ENCODE assay signal across 8 mouse cellular contexts in the genomic region with DNA sequence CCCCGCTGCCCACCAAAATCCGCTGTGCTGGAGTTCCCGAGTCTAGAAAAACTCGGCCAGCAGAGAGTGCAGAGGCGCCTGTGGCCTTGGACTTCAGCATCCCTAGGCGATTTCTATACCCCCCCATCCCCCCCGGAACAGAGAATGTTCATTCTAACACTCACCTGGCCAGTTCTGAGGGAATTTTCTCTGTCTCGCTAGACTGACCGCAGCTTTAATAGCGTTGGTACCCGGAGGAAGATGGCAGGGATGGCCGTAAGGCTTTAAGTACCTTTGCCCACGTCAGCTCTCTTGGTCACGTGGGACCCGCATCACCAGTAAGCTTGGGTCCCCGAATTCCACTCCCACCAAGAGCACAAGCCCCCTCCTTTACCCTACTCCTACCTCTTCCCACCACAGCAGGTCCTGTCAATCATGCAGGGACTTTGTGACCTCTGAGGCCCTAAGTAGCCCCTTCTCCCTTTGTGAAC. TPM values are rescaled to one million over a fixed set of nuclear protein-coding genes. Genes with fewer than 3 reads are reported as not detected.
DNase-seq lines count a peak whose midpoint lies in the region; ATAC-seq and TF ChIP-seq lines count a peak whose summit lies in the region.

A gene (minus strand): TSS at position 467 of the 470 bp plus-strand sequence.

- no peaks in the 10 kb centered on the region for H3K36me3 ChIP-seq in G1E (replicated peaks)
- no peaks in the 10 kb centered on the region; the same call in 1 of the 2 replicates for H3K36me3 ChIP-seq in forebrain, embryonic 11.5 days (ENCODE audit: control insufficient read depth, insufficient read depth, low read length)
- H3K36me3 ChIP-seq in liver, embryonic 16.5 days (ENCODE audit: control insufficient read depth, insufficient read depth) = no peaks in the 10 kb centered on the region
- peaks cover 13% of the 10 kb centered on the region for H3K36me3 ChIP-seq in neural tube, embryonic 12.5 days

- no peaks in the 10 kb centered on the region for H3K9me3 ChIP-seq in G1E (replicated peaks)
- H3K9me3 ChIP-seq in forebrain, embryonic 11.5 days (ENCODE audit: control insufficient read depth, low read length) = no peaks in the 10 kb centered on the region
- H3K9me3 ChIP-seq in liver, embryonic 16.5 days (replicated peaks; ENCODE audit: control insufficient read depth, low read length) = no peaks in the 10 kb centered on the region
- no peaks in the 10 kb centered on the region for H3K9me3 ChIP-seq in neural tube, embryonic 12.5 days

- TF ChIP-seq CTCF in G1E (IDR thresholded peaks at IDR 0.05; ENCODE audit: low read depth, low read length) = no peak
- no peak for TF ChIP-seq CTCF in brain, embryonic 14.5 days (IDR thresholded peaks at IDR 0.05; ENCODE audit: borderline replicate concordance, extremely low read depth, insufficient read depth, insufficient read length)

- TF ChIP-seq POLR2A in brain, embryonic 14.5 days (IDR thresholded peaks at IDR 0.05; ENCODE audit: borderline replicate concordance, extremely low read depth, insufficient read depth, insufficient read length, poor library complexity, severe bottlenecking) = peak; percentile 33; the same call in 1 of the 2 replicates

- 13% methylated on average over 15 of the region's 16 CpGs for WGBS in forebrain, embryonic 11.5 days
- 16% methylated on average over 16 of the region's 16 CpGs for WGBS in liver, embryonic 16.5 days (ENCODE audit: insufficient replicate concordance)
- WGBS in neural tube, embryonic 12.5 days = 13% methylated on average over 16 of the region's 16 CpGs

- ATAC-seq in G1E (ENCODE audit: extremely low read depth, insufficient number of reproducible peaks, low FRiP score, poor library complexity, severe bottlenecking) = peak; percentile 34; the same call in 1 of the 2 replicates
- peak; percentile 94 for ATAC-seq in forebrain, embryonic 11.5 days (replicated peaks; ENCODE audit: low FRiP score)
- ATAC-seq in liver, embryonic 16.5 days (ENCODE audit: low read depth) = peak; percentile 76
- ATAC-seq in neural tube, embryonic 12.5 days (ENCODE audit: low FRiP score, low read depth) = peak; percentile 91

- peak within 1 kb of the TSS; percentile 64 for H3K9ac ChIP-seq in forebrain, embryonic 11.5 days (ENCODE audit: low read length)
- peak within 1 kb of the TSS; percentile 39 for H3K9ac ChIP-seq in liver, embryonic 16.5 days (ENCODE audit: low read depth, low read length)
- H3K9ac ChIP-seq in neural tube, embryonic 12.5 days = peak within 1 kb of the TSS; percentile 72

- intact Hi-C loops in heart, postnatal 10 days (cut with DNase I) = loop anchor here (5.0 kb wide), 1 partner anchor 56 kb away; a partner anchor contains a TSS

- H3K4me1 ChIP-seq in G1E (ENCODE audit: insufficient read depth, low read depth, low read length) = peaks cover 17% of the 10 kb centered on the region
- H3K4me1 ChIP-seq in forebrain, embryonic 11.5 days (replicated peaks; ENCODE audit: control insufficient read depth, insufficient read depth, low read length) = no peaks in the 10 kb centered on the region
- H3K4me1 ChIP-seq in liver, embryonic 16.5 days (ENCODE audit: control insufficient read depth, low read depth, low read length) = no peaks in the 10 kb centered on the region
- H3K4me1 ChIP-seq in neural tube, embryonic 12.5 days = no peaks in the 10 kb centered on the region

- DNase-seq in G1E (ENCODE audit: low spot score) = no peak
- DNase-seq in brain, embryonic 14.5 days (ENCODE audit: low read depth) = peak; percentile 93
- DNase-seq in forebrain, embryonic 11.5 days (ENCODE audit: low spot score) = peak; percentile 71
- DNase-seq in heart, postnatal 10 days = peak; percentile 52 to 61
- DNase-seq in kidney, postnatal 36 days = peak; percentile 36 to 54
- peak; percentile 38 for DNase-seq in thymus, postnatal 0 days (ENCODE audit: low spot score)

- H3K4me2 ChIP-seq in forebrain, embryonic 11.5 days (ENCODE audit: low read depth, low read length, severe bottlenecking) = peak within 1 kb of the TSS; percentile 47
- peak within 1 kb of the TSS; percentile 69 for H3K4me2 ChIP-seq in liver, embryonic 16.5 days (ENCODE audit: low read depth, low read length)
- peak within 1 kb of the TSS; percentile 60 for H3K4me2 ChIP-seq in neural tube, embryonic 12.5 days (replicated peaks)

- H3K27ac ChIP-seq in forebrain, embryonic 11.5 days (ENCODE audit: low read depth, low read length) = peak within 1 kb of the TSS; percentile 59
- H3K27ac ChIP-seq in liver, embryonic 16.5 days (ENCODE audit: low read length) = no peak within 1 kb of the TSS
- H3K27ac ChIP-seq in neural tube, embryonic 12.5 days = no peak within 1 kb of the TSS

- no peaks in the 10 kb centered on the region; the same call in 1 of the 2 replicates for H3K27me3 ChIP-seq in G1E (ENCODE audit: insufficient read depth, low read length)
- peaks cover 6% of the 10 kb centered on the region; the same call in 1 of the 2 replicates for H3K27me3 ChIP-seq in forebrain, embryonic 11.5 days (ENCODE audit: control insufficient read depth, insufficient read depth, low read length)
- no peaks in the 10 kb centered on the region; the same call in 1 of the 2 replicates for H3K27me3 ChIP-seq in liver, embryonic 16.5 days (ENCODE audit: control insufficient read depth, insufficient read depth, low read depth, low read length)
- 0 out of 2 replicates have a peak, but pooled peaks cover 3% of the 10 kb centered on the region for H3K27me3 ChIP-seq in neural tube, embryonic 12.5 days (replicated peaks)

- H3K4me3 ChIP-seq in G1E (ENCODE audit: low read depth, low read length) = peak within 1 kb of the TSS; percentile 65
- peak within 1 kb of the TSS; percentile 58 for H3K4me3 ChIP-seq in forebrain, embryonic 11.5 days (ENCODE audit: low read depth, low read length)
- H3K4me3 ChIP-seq in liver, embryonic 16.5 days (ENCODE audit: low read depth, low read length) = peak within 1 kb of the TSS; percentile 50
- peak within 1 kb of the TSS; percentile 50 for H3K4me3 ChIP-seq in neural tube, embryonic 12.5 days

RNA-seq across cellular contexts. Expression of the gene that starts here (rescaled TPM):
- 22.9 and 26.6 TPM in 2 replicates for total RNA-seq in G1E (2014; fragmentation: Nextera tagmentation)
- 7.3 and 8.4 TPM in 2 replicates for total RNA-seq in G1E (2017)
- 11.6 and 17.6 TPM in 2 replicates for polyA plus RNA-seq in G1E (2012)
- polyA plus RNA-seq in brain, embryonic 14.5 days (2012; rRNA removed) = 88.0 and 110 TPM in 2 replicates
- 70.7 and 72.5 TPM in 2 replicates for polyA plus RNA-seq in forebrain, embryonic 11.5 days (2014; fragmentation: Nextera tagmentation; extraction: Ambion mirVana)
- total RNA-seq in heart, postnatal 10 days (2021) = 10 to 100 TPM; 28.2 to 34.1 TPM
- 9.5 and 10.3 TPM in 2 replicates for polyA plus RNA-seq in liver, embryonic 16.5 days (2015; fragmentation: Nextera tagmentation; extraction: Ambion mirVana)
- 80.6 and 86.2 TPM in 2 replicates for polyA plus RNA-seq in neural tube, embryonic 12.5 days (2016; fragmentation: Nextera tagmentation; extraction: Ambion mirVana)
- polyA plus RNA-seq in thymus, postnatal 0 days (2015; fragmentation: Nextera tagmentation; extraction: Ambion mirVana) = 14.3 and 14.7 TPM in 2 replicates

Comparison
In these comparisons a context has a peak if more than half of its experiments do, and no peak if none do; other contexts are left out.
1. ATAC-seq: peak in every context shown above with its lines; median percentile 94 in forebrain, embryonic 11.5 days; 91 in neural tube, embryonic 12.5 days; 76 in liver, embryonic 16.5 days; 34 in G1E.